Mouse (Mus musculus) bone marrow, adult 2 months (tissue): ENCODE results near the gene Ahcyl2.

ENCODE experiments used
- CTCF ChIP-seq: fragments of 200-500 bp; IDR thresholded peaks from 2 replicates; pipeline ENCODE4 v1.5.1; 2011; ENCODE audit warnings: low read length, control low read depth; ENCODE audit not compliant: control insufficient read depth, insufficient read depth
- POLR2A ChIP-seq: fragments of 200-500 bp; IDR thresholded peaks from 2 replicates; pipeline ENCODE4 v1.6.1; 2011; ENCODE audit warnings: low read depth, mild to moderate bottlenecking, control low read depth, low read length, borderline replicate concordance; ENCODE audit not compliant: control insufficient read depth

DNA sequence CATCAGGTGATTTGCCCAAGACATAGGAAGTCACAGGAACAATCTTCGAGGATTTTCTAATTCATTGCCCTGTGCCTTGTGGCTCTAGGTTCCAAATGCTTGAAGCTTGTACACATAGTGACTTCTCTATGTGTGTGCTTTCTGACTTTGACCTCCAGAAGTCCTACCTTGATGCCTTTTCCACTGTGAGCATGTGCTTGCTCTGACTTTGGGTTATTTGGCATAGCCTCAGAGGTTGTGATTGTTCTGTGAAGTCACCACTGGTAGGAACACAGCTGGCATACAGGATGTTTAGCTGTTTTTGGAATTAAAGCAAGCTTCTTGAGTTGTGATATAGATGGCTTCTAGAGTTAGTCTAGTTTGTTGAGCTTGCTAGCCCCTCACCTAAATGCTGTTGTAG, 82.3 kb downstream of the Ahcyl2 start:
- no peak for TF ChIP-seq CTCF
- no peak for TF ChIP-seq POLR2A
